Mouse (Mus musculus) kidney, embryonic 14.5 days (tissue): ENCODE measurements around the gene Gm12216. TPM values are rescaled to one million over a fixed set of nuclear protein-coding genes. Genes with fewer than 3 reads are reported as not detected.

Experiments used
- ATAC-seq: fragments of 200-750 bp; cut with Nextera tagmentation; 2 replicates; pipeline ENCODE4 v1.8.0; 2017; ENCODE audit warnings: moderate number of reproducible peaks, mild to moderate bottlenecking, moderate TSS enrichment, moderate library complexity; ENCODE audit not compliant: low FRiP score, low TSS enrichment
- H3K27ac ChIP-seq: fragments of 300-500 bp; sonication (generic); 2 replicates; pipeline ENCODE4 v1.5.1; 2014; ENCODE audit warnings: low read depth, mild to moderate bottlenecking, low read length, moderate library complexity, mixed read lengths
- H3K27me3 ChIP-seq: fragments of 300-500 bp; sonication (generic); 2 replicates; pipeline ENCODE4 v1.6.1; 2014; ENCODE audit warnings: mild to moderate bottlenecking, low read length; ENCODE audit not compliant: control insufficient read depth, insufficient read depth
- H3K36me3 ChIP-seq: fragments of 300-500 bp; sonication (generic); 2 replicates; pipeline ENCODE4 v1.6.1; 2014; ENCODE audit warnings: low read length, mixed read lengths; ENCODE audit not compliant: control insufficient read depth, insufficient read depth
- H3K4me1 ChIP-seq: fragments of 300-500 bp; sonication (generic); 2 replicates; pipeline ENCODE4 v1.6.1; 2014; ENCODE audit warnings: low read length, mixed read lengths; ENCODE audit not compliant: control insufficient read depth, insufficient read depth
- H3K4me2 ChIP-seq: fragments of 300-500 bp; sonication (generic); replicated peaks from 2 replicates; pipeline ENCODE4 v1.6.1; 2014; ENCODE audit warnings: low read depth, mild to moderate bottlenecking, low read length
- H3K4me3 ChIP-seq: fragments of 300-500 bp; sonication (generic); 2 replicates; pipeline ENCODE4 v1.5.1; 2014; ENCODE audit warnings: mild to moderate bottlenecking, low read length
- H3K9ac ChIP-seq: fragments of 300-500 bp; sonication (generic); 2 replicates; pipeline ENCODE4 v1.6.1; 2014; ENCODE audit warnings: low read depth, mild to moderate bottlenecking, low read length, moderate library complexity
- H3K9me3 ChIP-seq: fragments of 300-500 bp; sonication (generic); 2 replicates; pipeline ENCODE4 v1.6.1; 2016; ENCODE audit warnings: low read length; ENCODE audit not compliant: control insufficient read depth
- WGBS: fragments of 180-500 bp; shearing (Covaris S2); extraction: QIAGEN DNeasy Blood & Tissue Kit; methylation state at CpG from one replicate; pipeline ENCODE4 v1.1.7; 2014; 5-methylcytosine and 5-hydroxymethylcytosine counted together
- polyA plus RNA-seq: library from polyadenylated mRNA; unstranded; fragments of >200 nt; fragmentation: Nextera tagmentation; extraction: Ambion mirVana; gene quantifications from 2 replicates; pipeline ENCODE4 v1.2.1, GENCODE M21; 2014

The Gm12216 gene
- polyA plus RNA-seq, 1 experiment from 2014 or later, result 1.1 TPM

DNA sequence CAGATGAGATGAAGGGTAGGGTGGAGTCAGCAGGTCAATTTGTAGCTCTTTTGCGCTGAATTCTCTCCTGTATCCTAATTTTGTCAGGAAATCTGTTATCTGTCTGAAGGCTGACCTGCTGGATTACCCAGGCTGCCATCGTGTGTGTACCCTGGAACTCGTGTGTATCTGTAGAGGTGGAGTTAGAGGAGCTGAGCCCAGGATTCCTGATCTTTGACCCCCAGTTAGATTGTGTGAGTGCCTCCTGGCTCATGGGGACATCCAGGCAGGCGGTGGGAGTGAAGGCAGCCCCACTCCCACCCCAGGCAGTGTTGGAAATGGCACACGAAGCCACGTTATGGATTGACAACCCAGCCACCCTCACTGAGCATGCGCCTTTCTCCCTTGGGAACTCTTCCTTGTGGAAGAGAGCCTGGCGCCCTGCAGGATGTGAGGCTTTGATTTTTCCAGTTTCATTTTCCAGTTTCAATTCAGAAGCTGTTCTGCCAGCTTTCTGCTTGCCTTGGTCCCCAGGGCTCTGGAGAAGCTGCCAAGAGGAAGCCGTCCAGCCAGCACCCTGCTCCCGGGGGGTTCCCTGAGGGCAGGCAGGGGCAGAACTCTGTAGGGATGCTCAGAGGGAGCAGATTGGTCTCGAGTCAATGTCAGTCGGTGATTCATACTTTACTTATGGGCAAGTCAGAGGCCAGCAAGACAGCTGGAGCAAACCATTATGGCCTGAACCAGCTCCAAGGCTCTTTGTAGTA lies 62.5 kb downstream of the Gm12216 start:
- H3K36me3 ChIP-seq, result no peaks in the 10 kb centered on the region
- H3K27me3 ChIP-seq, result no peaks in the 10 kb centered on the region
- no peak overlapping the region for H3K27ac ChIP-seq
- H3K9me3 ChIP-seq, result no peaks in the 10 kb centered on the region
- H3K4me2 ChIP-seq, result no peak overlapping the region
- H3K4me3 ChIP-seq, result no peak overlapping the region
- WGBS, result 53% methylated on average over 12 of the region's 12 CpGs
- no peak overlapping the region for H3K9ac ChIP-seq
- H3K4me1 ChIP-seq, result peaks cover 37% of the 10 kb centered on the region
- no peak for ATAC-seq

DNA sequence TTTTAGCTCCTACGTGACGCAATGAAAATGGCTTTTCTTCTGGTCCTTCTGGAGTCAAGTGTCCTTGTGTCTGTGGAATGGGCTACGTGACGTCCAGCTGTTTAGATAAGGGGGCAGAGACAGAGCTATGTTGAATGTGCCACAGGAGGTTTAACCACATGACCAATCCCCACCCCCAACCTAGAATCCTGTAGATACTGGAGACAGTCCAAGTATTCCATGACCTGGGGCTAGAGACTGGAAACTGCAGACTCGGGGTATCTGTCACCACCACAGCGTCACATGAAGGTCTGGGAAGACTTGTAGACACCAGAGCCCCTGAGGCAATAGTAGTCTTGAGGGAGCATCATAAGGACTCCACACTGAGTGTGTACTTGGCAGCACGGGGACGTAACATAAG lies 63.2 kb downstream of the Gm12216 start:
- no peak overlapping the region for H3K9ac ChIP-seq
- WGBS, result 70% methylated on average over 8 of the region's 8 CpGs
- H3K9me3 ChIP-seq, result no peaks in the 10 kb centered on the region
- H3K27me3 ChIP-seq, result no peaks in the 10 kb centered on the region
- H3K4me1 ChIP-seq, result peaks cover 37% of the 10 kb centered on the region
- H3K27ac ChIP-seq, result no peak overlapping the region
- H3K4me2 ChIP-seq, result no peak overlapping the region
- H3K36me3 ChIP-seq, result no peaks in the 10 kb centered on the region
- no peak for ATAC-seq
- no peak overlapping the region for H3K4me3 ChIP-seq

DNA sequence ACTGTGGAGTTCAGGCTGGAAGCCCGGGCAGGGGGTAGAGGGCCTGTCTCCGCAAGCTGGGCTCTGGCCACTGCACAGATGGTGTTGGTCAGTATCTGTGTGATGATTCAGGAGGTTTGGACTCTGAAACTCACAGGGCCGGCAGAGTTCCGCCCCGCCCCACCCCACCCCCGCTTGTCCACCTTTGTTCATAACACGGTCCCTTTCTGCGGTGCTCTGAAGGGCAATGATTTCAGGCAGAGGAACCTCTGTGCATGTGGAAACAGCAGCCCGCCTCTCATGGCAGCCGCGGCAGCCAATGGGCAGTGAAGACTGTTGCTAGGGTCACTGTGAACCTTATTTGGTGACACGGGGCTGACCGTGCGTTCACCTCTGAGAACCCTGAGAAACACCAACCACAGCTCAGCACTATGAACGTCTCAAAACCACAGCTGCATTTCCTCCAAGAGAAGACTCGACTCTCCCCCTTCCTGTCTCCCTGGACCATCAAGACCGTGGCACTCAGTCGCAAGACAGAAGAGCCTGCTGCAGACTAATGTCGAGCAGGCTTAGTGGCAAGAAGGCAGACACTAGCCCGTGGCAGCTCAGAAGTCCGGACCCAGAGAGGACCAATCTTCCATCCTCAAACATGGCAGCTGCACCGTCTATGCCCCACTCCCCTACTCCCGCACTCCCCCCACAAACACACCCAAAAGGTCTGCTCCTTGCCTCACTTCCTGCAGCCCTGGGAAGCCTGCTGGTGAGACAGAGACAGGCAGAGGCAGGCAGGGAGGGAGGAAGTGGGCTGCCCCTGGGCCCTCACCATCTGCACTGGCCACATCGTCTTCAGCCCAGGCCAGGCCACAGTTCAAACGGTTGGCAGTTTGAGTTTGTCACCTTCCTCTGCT lies 64.1 kb downstream of the Gm12216 start:
- ATAC-seq, result peak; percentile 70
- WGBS, result 32% methylated on average over 25 of the region's 25 CpGs
- H3K9me3 ChIP-seq, result 0 out of 2 replicates have a peak, but pooled peaks cover 2% of the 10 kb centered on the region
- 0 out of 2 replicates have a peak overlapping the region, but pooled peaks have one; percentile 18 for H3K9ac ChIP-seq
- no peak overlapping the region; the same call in 1 of the 2 replicates for H3K4me3 ChIP-seq
- no peaks in the 10 kb centered on the region for H3K36me3 ChIP-seq
- peak overlapping the region; percentile 71 for H3K27ac ChIP-seq
- no peaks in the 10 kb centered on the region for H3K27me3 ChIP-seq
- H3K4me2 ChIP-seq, result peak overlapping the region; percentile 17
- H3K4me1 ChIP-seq, result peaks cover 37% of the 10 kb centered on the region

DNA sequence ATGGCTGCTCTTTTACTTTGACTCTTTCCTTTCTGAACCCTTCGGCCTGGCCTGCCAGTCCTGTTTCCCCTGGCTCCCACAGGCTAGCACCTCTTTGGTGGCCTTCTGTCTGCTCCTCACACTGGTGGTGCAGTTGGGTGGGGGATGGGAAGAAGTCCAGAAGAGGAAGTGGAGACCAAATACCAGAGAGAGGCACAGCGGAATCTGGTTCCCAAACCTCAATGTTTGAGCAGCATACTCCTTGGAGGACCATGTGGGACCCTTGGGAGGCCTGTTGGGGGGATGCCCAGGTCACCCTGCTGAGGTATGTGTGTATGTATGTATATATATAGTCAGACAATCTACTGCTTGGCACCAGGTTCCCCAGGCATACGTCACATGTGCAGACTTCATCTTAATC lies 65.0 kb downstream of the Gm12216 start:
- Histone ChIP-seq H3K27me3 (no peaks in the 10 kb centered on the region), H3K9me3 (0 out of 2 replicates have a peak, but pooled peaks cover 2% of the 10 kb centered on the region), H3K9ac (no peak overlapping the region), H3K36me3 (no peaks in the 10 kb centered on the region), H3K4me3 (no peak overlapping the region), H3K27ac (peak overlapping the region; percentile 71; the same call in 1 of the 2 replicates), H3K4me1 (peaks cover 37% of the 10 kb centered on the region), H3K4me2 (no peak overlapping the region)
- ATAC-seq, result no peak
- WGBS, result 71% methylated on average over 3 of the region's 3 CpGs

DNA sequence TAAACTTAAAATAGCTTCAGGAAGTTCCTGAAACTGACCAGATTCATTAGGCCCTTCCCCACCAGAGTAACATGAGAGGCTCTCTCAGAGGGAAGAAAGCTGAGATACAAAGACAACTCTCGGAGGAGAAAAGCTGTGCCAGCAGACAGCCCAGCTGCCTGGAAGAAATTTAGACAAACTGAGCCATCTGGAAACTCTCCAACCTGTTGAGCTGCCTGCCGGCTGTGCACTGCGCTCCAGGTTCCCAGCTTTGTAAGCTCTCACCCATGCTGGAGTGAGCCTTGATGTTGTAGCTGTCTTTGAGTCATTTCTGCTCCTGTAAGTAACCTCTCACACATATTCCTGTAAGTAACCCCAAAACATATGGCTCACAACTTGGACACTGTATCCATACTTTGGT lies 66.1 kb downstream of the Gm12216 start:
- no peaks in the 10 kb centered on the region for H3K36me3 ChIP-seq
- H3K27ac ChIP-seq, result no peak overlapping the region
- H3K9ac ChIP-seq, result no peak overlapping the region
- no peak for ATAC-seq
- 72% methylated on average over 3 of the region's 3 CpGs for WGBS
- peaks cover 39% of the 10 kb centered on the region for H3K4me1 ChIP-seq
- no peak overlapping the region for H3K4me2 ChIP-seq
- H3K9me3 ChIP-seq, result 0 out of 2 replicates have a peak, but pooled peaks cover 2% of the 10 kb centered on the region
- no peak overlapping the region for H3K4me3 ChIP-seq
- H3K27me3 ChIP-seq, result no peaks in the 10 kb centered on the region

DNA sequence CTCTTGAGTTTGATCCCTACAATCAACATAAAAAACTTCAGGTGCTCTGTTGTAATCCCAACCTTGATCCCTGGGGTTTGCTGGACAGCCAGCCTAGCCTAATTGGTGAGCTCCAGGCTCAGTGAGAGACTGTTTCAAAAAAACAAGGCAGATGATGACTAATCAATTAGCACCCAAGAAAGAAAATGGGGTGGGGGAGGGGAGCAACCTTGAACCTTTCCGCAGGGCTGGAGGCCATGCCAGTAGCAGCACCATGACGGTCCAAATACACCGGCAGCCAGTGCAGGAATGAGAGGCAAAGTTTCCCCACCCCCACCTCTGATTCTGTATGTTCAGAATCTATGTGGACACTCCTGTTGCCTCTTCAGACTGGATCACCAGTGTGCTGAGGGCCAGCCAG lies 69.8 kb downstream of the Gm12216 start:
- Histone ChIP-seq H3K36me3 (no peaks in the 10 kb centered on the region), H3K4me2 (no peak overlapping the region), H3K9me3 (0 out of 2 replicates have a peak, but pooled peaks cover 2% of the 10 kb centered on the region), H3K4me1 (peaks cover 10% of the 10 kb centered on the region), H3K9ac (no peak overlapping the region), H3K4me3 (no peak overlapping the region), H3K27me3 (no peaks in the 10 kb centered on the region), H3K27ac (no peak overlapping the region)
- WGBS, result 70% methylated on average over 3 of the region's 3 CpGs
- no peak for ATAC-seq

DNA sequence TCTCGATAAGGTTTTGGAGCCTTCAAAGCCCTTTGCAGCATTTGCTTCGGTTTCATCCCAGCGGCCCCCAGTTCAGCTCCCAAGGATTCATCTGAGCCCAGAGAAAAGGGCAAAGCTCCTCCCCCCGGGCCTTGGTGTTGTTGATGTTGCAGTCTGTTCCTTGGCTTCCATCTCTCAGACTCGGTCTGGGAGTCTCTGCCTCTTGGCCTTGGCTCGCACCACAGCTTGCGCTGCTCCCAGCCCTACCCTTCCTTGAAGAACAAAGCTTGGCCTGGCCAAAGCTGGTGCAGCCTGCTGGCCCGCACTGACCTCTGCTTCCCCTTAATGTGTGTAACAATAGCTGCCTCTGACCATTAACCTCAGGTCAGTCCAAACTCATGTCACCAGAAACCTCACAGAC lies 70.9 kb downstream of the Gm12216 start:
- 0 out of 2 replicates have a peak, but pooled peaks cover 2% of the 10 kb centered on the region for H3K9me3 ChIP-seq
- 0 out of 2 replicates have a peak, but pooled peaks cover 2% of the 10 kb centered on the region for H3K4me1 ChIP-seq
- H3K27me3 ChIP-seq, result no peaks in the 10 kb centered on the region
- H3K27ac ChIP-seq, result no peak overlapping the region
- WGBS, result 50% methylated on average over 8 of the region's 8 CpGs
- H3K4me2 ChIP-seq, result no peak overlapping the region
- H3K9ac ChIP-seq, result no peak overlapping the region
- H3K4me3 ChIP-seq, result no peak overlapping the region
- ATAC-seq, result no peak
- H3K36me3 ChIP-seq, result no peaks in the 10 kb centered on the region

DNA sequence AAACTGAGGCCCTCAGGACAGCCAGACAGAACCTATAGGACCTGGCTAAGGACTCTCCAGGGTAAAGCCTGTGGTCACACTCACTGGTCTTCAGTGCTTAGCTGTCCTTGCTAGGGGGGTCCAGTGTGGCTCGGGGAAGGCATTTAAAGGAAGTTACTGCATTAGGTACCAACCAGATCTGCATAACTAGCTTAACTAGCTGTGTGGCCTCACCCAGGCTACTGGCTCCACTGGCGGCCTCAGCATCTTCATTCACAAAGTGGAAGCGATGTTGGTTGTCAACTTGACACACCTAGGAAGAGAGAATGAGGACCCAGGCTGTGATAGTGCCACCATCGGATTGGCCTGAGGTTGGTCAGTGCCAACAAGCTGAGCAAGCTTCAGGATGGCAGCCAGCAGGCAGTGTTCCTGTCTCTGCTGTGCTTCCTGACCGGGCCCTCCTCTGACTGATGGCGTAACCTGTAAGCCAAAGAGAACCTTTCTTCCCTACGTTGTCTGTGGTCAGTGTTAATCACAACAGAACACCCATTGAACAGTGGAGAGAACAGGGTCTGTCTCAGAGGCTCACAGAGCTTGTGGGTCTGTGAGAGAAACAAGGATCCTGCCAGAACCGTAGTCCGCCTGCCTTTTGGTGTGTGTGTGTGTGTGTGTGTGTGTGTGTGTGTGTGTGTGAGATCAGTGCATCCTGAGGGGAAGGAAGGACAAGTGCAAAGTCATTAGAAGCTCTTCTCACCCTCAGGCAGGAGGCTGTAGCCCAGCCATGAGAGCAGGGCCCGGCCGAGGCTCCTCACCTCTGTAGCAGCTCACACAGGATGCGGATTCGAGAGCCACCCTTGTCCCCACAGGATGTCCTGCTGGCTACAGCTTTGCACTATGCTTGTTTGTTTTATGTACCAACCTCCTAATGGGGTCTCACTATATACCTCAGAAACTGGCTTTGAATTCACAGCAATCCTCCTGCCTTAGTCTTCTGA lies 72.7 kb downstream of the Gm12216 start:
- H3K4me1 ChIP-seq, result 0 out of 2 replicates have a peak, but pooled peaks cover 2% of the 10 kb centered on the region
- no peak for ATAC-seq
- H3K27me3 ChIP-seq, result no peaks in the 10 kb centered on the region
- H3K36me3 ChIP-seq, result no peaks in the 10 kb centered on the region
- H3K9me3 ChIP-seq, result 0 out of 2 replicates have a peak, but pooled peaks cover 2% of the 10 kb centered on the region
- H3K4me3 ChIP-seq, result no peak overlapping the region
- H3K27ac ChIP-seq, result no peak overlapping the region
- 79% methylated on average over 13 of the region's 13 CpGs for WGBS
- H3K9ac ChIP-seq, result no peak overlapping the region
- H3K4me2 ChIP-seq, result no peak overlapping the region
